Mouse (Mus musculus) liver, postnatal 0 days (tissue): ENCODE measurements around the gene Ccdc69.

Experiments used
- CTCF ChIP-seq: sonication (generic); IDR thresholded peaks from 2 replicates; pipeline ENCODE4 v1.5.1; 2016; ENCODE audit warnings: antibody characterized with exemption, low read depth
- EP300 ChIP-seq: IDR thresholded peaks from 2 replicates; pipeline ENCODE4 v1.6.1; 2016; ENCODE audit warnings: antibody characterized with exemption, low read depth, mild to moderate bottlenecking

- no peak for TF ChIP-seq CTCF
- no peak for TF ChIP-seq EP300
These were observed 1.7 kb downstream of the Ccdc69 start for GRCm38 (mm10) chr11:55076234-55076633.
